Mouse (Mus musculus): ENCODE results near the gene Ncam1.

DNA sequence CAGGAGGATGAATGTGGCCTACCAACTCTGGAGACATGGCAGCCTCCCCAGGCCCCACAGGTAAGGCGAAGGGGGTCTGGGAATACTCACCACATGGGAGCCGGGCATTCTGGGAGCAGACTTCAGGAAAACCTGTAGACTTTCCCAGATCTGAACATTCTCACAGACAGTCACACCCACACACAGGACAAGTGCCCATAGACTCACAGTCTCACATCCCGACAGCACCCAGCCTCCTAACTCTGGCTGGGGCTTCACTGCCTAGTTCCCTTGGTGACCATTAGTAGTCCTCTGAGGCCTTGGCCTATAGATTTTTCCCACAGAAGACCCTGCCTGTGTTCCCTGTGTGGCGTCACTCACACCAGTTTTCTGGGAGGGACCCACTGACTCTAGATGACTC is 288.1 kb downstream of the Ncam1 start:
- TF ChIP-seq CTCF (IDR thresholded peaks at IDR 0.05; ENCODE audit: low read depth, low read length) (no peak), POLR2A (IDR thresholded peaks at IDR 0.05; ENCODE audit: borderline replicate concordance, low read depth, low read length) (no peak)

Data from bone marrow macrophage, adult 2 months (primary cell).